Mouse (Mus musculus) liver, embryonic 16.5 days (tissue): ENCODE data around the gene Capg. TPM values are rescaled to one million over a fixed set of nuclear protein-coding genes. Genes with fewer than 3 reads are reported as not detected.

Experiments
- ATAC-seq: fragments of 200-750 bp; cut with Nextera tagmentation; 2 replicates; pipeline ENCODE4 v1.8.0; 2017; ENCODE audit warnings: low read depth, mild to moderate bottlenecking, moderate number of reproducible peaks, moderate library complexity
- H3K27ac ChIP-seq: fragments of 300-500 bp; sonication (generic); 2 replicates; pipeline ENCODE4 v1.5.1; 2014; ENCODE audit warnings: mild to moderate bottlenecking, low read length
- H3K27me3 ChIP-seq: fragments of 300-500 bp; sonication (generic); 2 replicates; pipeline ENCODE4 v1.6.1; 2014; ENCODE audit warnings: low read depth, low read length, mixed read lengths; ENCODE audit not compliant: control insufficient read depth, insufficient read depth
- H3K36me3 ChIP-seq: fragments of 300-500 bp; sonication (generic); 2 replicates; pipeline ENCODE4 v1.6.1; 2014; ENCODE audit warnings: mild to moderate bottlenecking; ENCODE audit not compliant: control insufficient read depth, insufficient read depth
- H3K4me1 ChIP-seq: fragments of 300-500 bp; sonication (generic); 2 replicates; pipeline ENCODE4 v1.6.1; 2014; ENCODE audit warnings: low read depth, low read length, mixed read lengths; ENCODE audit not compliant: control insufficient read depth
- H3K4me2 ChIP-seq: fragments of 300-500 bp; sonication (generic); 2 replicates; pipeline ENCODE4 v1.6.1; 2014; ENCODE audit warnings: low read depth, low read length, mixed read lengths
- H3K4me3 ChIP-seq: fragments of 300-500 bp; sonication (generic); 2 replicates; pipeline ENCODE4 v1.5.1; 2014; ENCODE audit warnings: low read depth, mild to moderate bottlenecking, low read length
- H3K9ac ChIP-seq: fragments of 300-500 bp; sonication (generic); 2 replicates; pipeline ENCODE4 v1.6.1; 2014; ENCODE audit warnings: low read depth, low read length
- H3K9me3 ChIP-seq: fragments of 300-500 bp; sonication (generic); replicated peaks from 2 replicates; pipeline ENCODE4 v1.6.1; 2016; ENCODE audit warnings: low read length; ENCODE audit not compliant: control insufficient read depth
- WGBS: fragments of 180-500 bp; shearing (Covaris S2); extraction: QIAGEN DNeasy Blood & Tissue Kit; methylation state at CpG from one replicate; pipeline ENCODE4 v1.1.7; 2014; ENCODE audit not compliant: insufficient replicate concordance; 5-methylcytosine and 5-hydroxymethylcytosine counted together
- polyA plus RNA-seq: library from polyadenylated mRNA; unstranded; fragments of >200 nt; fragmentation: Nextera tagmentation; extraction: Ambion mirVana; gene quantifications from 2 replicates; pipeline ENCODE4 v1.2.1, GENCODE M21; 2015

Capg gene
- polyA plus RNA-seq, 1 experiment from 2014 or later, result 20.3 TPM

- Histone ChIP-seq H3K27me3 (no peaks in the 10 kb centered on the region), H3K4me3 (no peak overlapping the region), H3K9me3 (no peaks in the 10 kb centered on the region), H3K27ac (no peak overlapping the region), H3K4me1 (peaks cover 4% of the 10 kb centered on the region), H3K36me3 (peaks cover 5% of the 10 kb centered on the region; the same call in 1 of the 2 replicates), H3K4me2 (no peak overlapping the region), H3K9ac (no peak overlapping the region)
- no peak for ATAC-seq
- 75% methylated on average over 2 of the region's 2 CpGs for WGBS
Measured at GRCm38 (mm10) chr6:72604066-72604465, 59.9 kb downstream of the Capg start.

GRCm38 (mm10) chr6:72607060-72607459 lies 62.9 kb downstream of the Capg start:
- Histone ChIP-seq H3K27me3 (no peaks in the 10 kb centered on the region), H3K4me2 (no peak overlapping the region), H3K9me3 (no peaks in the 10 kb centered on the region), H3K9ac (no peak overlapping the region), H3K4me1 (no peaks in the 10 kb centered on the region), H3K36me3 (peaks cover 16% of the 10 kb centered on the region), H3K4me3 (no peak overlapping the region), H3K27ac (no peak overlapping the region)
- WGBS, result 69% methylated on average over 4 of the region's 4 CpGs
- no peak for ATAC-seq

GRCm38 (mm10) chr6:72607676-72608075 lies 63.5 kb downstream of the Capg start:
- H3K4me3 ChIP-seq, result no peak overlapping the region
- no peaks in the 10 kb centered on the region for H3K27me3 ChIP-seq
- no peak overlapping the region for H3K27ac ChIP-seq
- 75% methylated on average over 5 of the region's 5 CpGs for WGBS
- no peak overlapping the region for H3K4me2 ChIP-seq
- H3K36me3 ChIP-seq, result peaks cover 16% of the 10 kb centered on the region
- ATAC-seq, result no peak
- no peaks in the 10 kb centered on the region for H3K4me1 ChIP-seq
- H3K9ac ChIP-seq, result no peak overlapping the region
- no peaks in the 10 kb centered on the region for H3K9me3 ChIP-seq

GRCm38 (mm10) chr6:72608662-72609184 lies 64.5 kb downstream of the Capg start:
- Histone ChIP-seq H3K9me3 (no peaks in the 10 kb centered on the region), H3K4me2 (no peak overlapping the region), H3K27me3 (no peaks in the 10 kb centered on the region), H3K4me3 (no peak overlapping the region), H3K9ac (no peak overlapping the region), H3K36me3 (peaks cover 16% of the 10 kb centered on the region), H3K27ac (no peak overlapping the region), H3K4me1 (no peaks in the 10 kb centered on the region)
- WGBS, result 75% methylated on average over 4 of the region's 4 CpGs
- no peak for ATAC-seq

GRCm38 (mm10) chr6:72610261-72610660 lies 66.1 kb downstream of the Capg start:
- H3K9me3 ChIP-seq, result no peaks in the 10 kb centered on the region
- 70% methylated on average over 4 of the region's 4 CpGs for WGBS
- H3K36me3 ChIP-seq, result peaks cover 16% of the 10 kb centered on the region
- peaks cover 8% of the 10 kb centered on the region for H3K4me1 ChIP-seq
- H3K4me3 ChIP-seq, result no peak overlapping the region
- ATAC-seq, result no peak
- no peak overlapping the region for H3K9ac ChIP-seq
- H3K4me2 ChIP-seq, result no peak overlapping the region
- no peak overlapping the region for H3K27ac ChIP-seq
- H3K27me3 ChIP-seq, result no peaks in the 10 kb centered on the region

Other genes with a start within 250 kb of the Capg start
- gene Sftpb, start 239.8 kb upstream of the Capg start, polyA plus RNA-seq, result not detected in 2 replicates
- gene Usp39, start 199.2 kb upstream of the Capg start, polyA plus RNA-seq, result 32.6 and 33.2 TPM in 2 replicates
- 11.8 and 14.1 TPM in 2 replicates for gene 0610030E20Rik, start 197.1 kb upstream of the Capg start, polyA plus RNA-seq
- 54.4 and 59.7 TPM in 2 replicates for gene Tmem150a, start 188.9 kb upstream of the Capg start, polyA plus RNA-seq
- gene Rnf181, start 177.4 kb upstream of the Capg start, polyA plus RNA-seq, result 86.5 and 91.9 TPM in 2 replicates
- 54.9 and 62.8 TPM in 2 replicates for gene Vamp5, start 163.9 kb upstream of the Capg start, polyA plus RNA-seq
- gene Vamp8, start 153.7 kb upstream of the Capg start, polyA plus RNA-seq, result 212 and 230 TPM in 2 replicates
- gene Ggcx, start 130.1 kb upstream of the Capg start, polyA plus RNA-seq, result 29.6 and 31.7 TPM in 2 replicates
- 124 and 131 TPM in 2 replicates for gene Mat2a, start 104.8 kb upstream of the Capg start, polyA plus RNA-seq
- gene Sh2d6, start 22.7 kb upstream of the Capg start, polyA plus RNA-seq, result not detected in 2 replicates
- 4.5 and 4.7 TPM in 2 replicates for gene Elmod3, start 54.0 kb downstream of the Capg start, polyA plus RNA-seq
- gene Retsat, start 54.1 kb downstream of the Capg start, polyA plus RNA-seq, result 17.6 and 21.5 TPM in 2 replicates
- gene Tgoln1, start 72.6 kb downstream of the Capg start, polyA plus RNA-seq, result 15.5 and 16.8 TPM in 2 replicates
- gene Tcf7l1, start 244.9 kb downstream of the Capg start, polyA plus RNA-seq, result 4.9 and 5.3 TPM in 2 replicates